Mouse (Mus musculus) megakaryocyte, embryonic 14.5 days (primary cell): ENCODE data around the gene Adarb1. TPM values are rescaled to one million over a fixed set of nuclear protein-coding genes. Genes with fewer than 3 reads are reported as not detected.

ENCODE experiments used
- H3K27me3 ChIP-seq: replicated peaks from 2 replicates; pipeline ENCODE3; 2012; ENCODE audit warnings: inconsistent platforms
- H3K36me3 ChIP-seq: replicated peaks from 2 replicates; pipeline ENCODE3; 2012; ENCODE audit warnings: low read length, inconsistent platforms, mixed read lengths
- H3K4me1 ChIP-seq: 2 replicates; pipeline ENCODE4 v1.6.1; 2012; ENCODE audit warnings: inconsistent platforms
- H3K4me3 ChIP-seq: replicated peaks from 2 replicates; pipeline ENCODE3; 2012; ENCODE audit warnings: moderate library complexity, mild to moderate bottlenecking, inconsistent platforms
- H3K9me3 ChIP-seq: 2 replicates; pipeline ENCODE4 v1.6.1; 2012; ENCODE audit warnings: inconsistent platforms
- FLI1 ChIP-seq: IDR thresholded peaks from 2 replicates; pipeline ENCODE4 v1.6.1; 2012; ENCODE audit warnings: low read length, inconsistent platforms, mixed read lengths
- GATA1 ChIP-seq: IDR thresholded peaks from 3 replicates; pipeline ENCODE4 v1.6.1; 2012; ENCODE audit warnings: mixed read lengths, low read length, inconsistent platforms, borderline replicate concordance
- polyA plus RNA-seq: library from polyadenylated mRNA; stranded (reverse); fragments of >175 nt; gene quantifications from 2 replicates; pipeline ENCODE4 v1.2.3, GENCODE M21; 2012; ENCODE audit warnings: low replicate concordance; ENCODE audit not compliant: insufficient read depth

Gene Adarb1
- polyA plus RNA-seq, 1 experiment, result 1.6 TPM

DNA sequence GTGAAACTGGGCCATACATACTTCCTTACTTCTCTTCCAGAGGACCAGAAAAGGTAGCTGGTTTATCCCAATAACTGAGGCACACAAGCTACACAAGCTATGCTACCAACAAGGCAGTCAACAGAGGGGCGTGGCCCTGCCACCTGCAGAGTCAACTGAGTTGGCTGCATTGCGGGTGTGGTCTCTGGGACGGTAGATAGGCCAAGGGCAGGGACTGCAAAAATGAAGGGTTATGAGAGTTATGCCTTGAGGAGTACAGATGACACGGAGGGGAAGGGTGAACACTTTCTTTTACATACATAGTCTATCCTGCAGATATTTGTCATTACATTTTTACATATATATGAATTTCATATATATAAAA is 117.2 kb downstream of the Adarb1 start:
- no peak overlapping the region for H3K4me3 ChIP-seq
- H3K4me1 ChIP-seq, result peaks cover 10% of the 10 kb centered on the region
- peaks cover 14% of the 10 kb centered on the region for H3K27me3 ChIP-seq
- peaks cover 44% of the 10 kb centered on the region for H3K36me3 ChIP-seq
- no peaks in the 10 kb centered on the region for H3K9me3 ChIP-seq
- no peak for TF ChIP-seq FLI1
- TF ChIP-seq GATA1, result no peak

DNA sequence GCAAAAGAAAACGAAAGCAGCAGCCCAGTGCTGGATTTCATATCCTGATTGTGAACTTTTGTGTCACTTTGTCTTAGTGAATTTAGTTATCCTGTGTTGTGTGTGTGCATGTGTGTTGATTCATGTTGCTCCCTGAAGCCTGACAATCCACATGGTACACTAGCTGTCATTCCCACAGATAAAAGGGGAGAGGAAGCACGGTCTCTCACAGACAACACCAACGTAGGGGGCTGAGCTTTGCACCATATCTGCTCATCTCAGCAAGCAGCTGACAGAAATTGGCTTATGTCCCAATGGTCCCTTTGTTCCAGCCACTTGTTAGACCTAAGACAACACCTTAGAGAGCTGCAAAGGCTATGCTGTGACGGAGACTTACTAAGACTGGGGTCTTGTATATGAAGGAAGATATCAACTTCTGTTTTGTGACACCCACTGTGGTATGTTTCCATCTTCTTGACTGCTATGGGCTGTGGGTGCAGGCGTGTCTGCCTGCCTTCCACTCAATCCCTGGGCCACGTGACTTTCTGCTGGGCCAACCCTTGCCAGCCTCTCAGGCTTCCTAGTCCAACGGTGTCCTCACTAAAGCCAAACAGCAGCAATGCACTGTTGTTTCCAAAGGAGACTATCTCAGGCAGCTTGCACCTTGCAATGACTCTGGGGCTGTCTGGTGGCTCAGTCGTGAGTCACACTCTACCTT is 117.7 kb downstream of the Adarb1 start:
- peaks cover 50% of the 10 kb centered on the region for H3K36me3 ChIP-seq
- TF ChIP-seq GATA1, result no peak
- no peak for TF ChIP-seq FLI1
- no peak overlapping the region for H3K4me3 ChIP-seq
- H3K27me3 ChIP-seq, result peaks cover 14% of the 10 kb centered on the region
- no peaks in the 10 kb centered on the region for H3K9me3 ChIP-seq
- peaks cover 15% of the 10 kb centered on the region for H3K4me1 ChIP-seq

GRCm38 (mm10) chr10:77299194-77299593 is 118.9 kb downstream of the Adarb1 start:
- H3K9me3 ChIP-seq, result no peaks in the 10 kb centered on the region
- H3K4me1 ChIP-seq, result peaks cover 15% of the 10 kb centered on the region
- peaks cover 20% of the 10 kb centered on the region for H3K27me3 ChIP-seq
- no peak overlapping the region for H3K4me3 ChIP-seq
- peaks cover 61% of the 10 kb centered on the region for H3K36me3 ChIP-seq
- TF ChIP-seq FLI1 (no peak), GATA1 (no peak)

DNA sequence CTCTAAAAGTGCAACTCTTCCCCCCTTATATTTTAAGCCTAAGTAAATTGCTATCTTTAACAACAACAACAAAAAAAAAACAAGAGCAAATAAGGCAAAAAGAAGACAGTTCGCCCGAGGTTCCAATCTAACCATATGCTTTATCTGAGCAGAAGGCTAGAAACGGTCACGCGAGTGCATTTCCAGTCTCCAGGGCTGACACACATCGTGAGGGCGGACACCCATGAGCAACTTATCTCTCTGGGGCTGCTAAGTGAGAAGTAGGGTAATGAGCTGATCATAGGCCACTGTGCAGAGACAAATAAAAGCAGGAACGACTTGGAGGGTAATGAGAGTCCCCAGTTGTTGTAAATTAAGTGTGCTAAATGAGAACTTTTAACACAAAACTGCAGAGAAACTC is 119.4 kb downstream of the Adarb1 start:
- peaks cover 15% of the 10 kb centered on the region for H3K4me1 ChIP-seq
- no peak overlapping the region for H3K4me3 ChIP-seq
- no peaks in the 10 kb centered on the region for H3K9me3 ChIP-seq
- peaks cover 18% of the 10 kb centered on the region for H3K27me3 ChIP-seq
- H3K36me3 ChIP-seq, result peaks cover 66% of the 10 kb centered on the region
- no peak for TF ChIP-seq GATA1
- no peak for TF ChIP-seq FLI1

DNA sequence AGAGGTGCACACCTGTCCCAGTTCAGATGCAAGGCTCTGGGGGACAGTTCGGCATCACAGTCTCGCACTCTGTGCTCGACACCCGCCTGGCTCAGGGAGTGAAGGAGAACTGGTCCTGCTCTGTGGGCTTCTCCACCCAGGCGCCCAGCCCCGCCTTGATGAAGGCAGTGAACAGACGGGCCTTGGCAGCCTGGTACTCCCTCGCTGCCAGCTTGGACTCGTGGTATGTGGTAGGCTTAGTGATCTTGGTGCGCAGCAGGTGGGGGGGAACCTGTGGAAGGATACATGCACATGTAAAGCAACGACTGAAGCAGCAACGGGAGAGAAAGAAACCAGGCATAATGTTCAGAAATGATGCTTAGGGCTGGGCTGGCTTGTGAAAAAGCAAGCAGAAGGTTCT is 123.4 kb downstream of the Adarb1 start:
- H3K4me3 ChIP-seq, result no peak overlapping the region

GRCm38 (mm10) chr10:77290624-77291366 is 127.3 kb downstream of the Adarb1 start:
- Histone ChIP-seq H3K9me3 (no peaks in the 10 kb centered on the region), H3K36me3 (peaks cover 31% of the 10 kb centered on the region), H3K4me1 (peaks cover 16% of the 10 kb centered on the region), H3K4me3 (peak overlapping the region; percentile 59), H3K27me3 (peaks cover 27% of the 10 kb centered on the region)
- TF ChIP-seq FLI1 (no peak), GATA1 (no peak)

More for the DNA sequence above, 123.4 kb downstream of the Adarb1 start:
- peaks cover 23% of the 10 kb centered on the region for H3K4me1 ChIP-seq
- peaks cover 26% of the 10 kb centered on the region for H3K27me3 ChIP-seq
- no peaks in the 10 kb centered on the region for H3K9me3 ChIP-seq
- H3K36me3 ChIP-seq, result peaks cover 50% of the 10 kb centered on the region
- no peak for TF ChIP-seq GATA1
- TF ChIP-seq FLI1, result no peak

DNA sequence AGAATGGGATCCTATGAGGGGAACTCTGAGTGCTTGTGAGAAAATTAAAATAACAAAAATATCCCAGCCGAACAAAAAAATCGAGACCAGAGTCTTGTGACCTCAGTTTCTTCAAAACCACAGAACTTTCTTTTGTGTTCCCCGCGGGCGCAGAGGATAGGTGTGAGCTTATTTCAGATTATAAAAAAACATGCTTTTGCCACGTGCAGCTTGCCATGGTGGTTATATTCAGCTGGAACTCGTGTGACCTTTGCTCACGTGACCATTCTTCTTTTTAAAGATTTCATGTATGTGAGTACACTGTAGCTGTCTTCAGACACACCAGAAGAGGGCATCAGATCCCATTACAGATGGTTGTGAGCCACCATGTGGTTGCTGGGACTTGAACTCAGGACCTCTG is 128.5 kb downstream of the Adarb1 start:
- Histone ChIP-seq H3K9me3 (no peaks in the 10 kb centered on the region), H3K4me1 (peaks cover 12% of the 10 kb centered on the region), H3K27me3 (peaks cover 22% of the 10 kb centered on the region), H3K36me3 (peaks cover 18% of the 10 kb centered on the region), H3K4me3 (no peak overlapping the region)
- TF ChIP-seq FLI1 (no peak), GATA1 (no peak)

DNA sequence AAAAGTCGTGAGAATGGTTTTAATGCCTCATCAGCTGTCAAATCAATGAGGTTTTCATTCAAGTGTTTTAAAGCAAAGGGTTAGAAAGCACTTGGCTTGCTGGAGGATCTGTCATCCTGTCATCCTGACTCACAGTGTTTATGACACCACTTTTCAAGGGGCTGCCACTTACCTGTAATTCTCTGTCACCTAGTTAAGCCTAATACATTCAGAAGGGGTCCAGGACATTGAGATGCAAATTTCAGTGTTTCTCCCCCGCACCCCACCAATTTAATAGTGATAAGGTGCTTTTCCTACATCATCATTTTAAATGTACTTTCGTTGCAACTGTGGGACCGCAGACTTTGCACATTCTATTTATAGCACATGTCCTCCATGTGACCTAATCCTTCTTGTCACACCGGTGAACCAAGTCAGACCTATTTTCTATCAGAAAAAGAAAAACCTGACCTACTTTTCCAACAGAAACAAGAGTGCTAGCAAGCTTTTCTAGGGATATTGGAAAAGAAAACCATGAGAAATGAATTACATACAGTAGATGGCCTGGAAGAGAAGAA is 129.4 kb downstream of the Adarb1 start:
- peaks cover 28% of the 10 kb centered on the region for H3K27me3 ChIP-seq
- H3K4me3 ChIP-seq, result no peak overlapping the region
- H3K9me3 ChIP-seq, result no peaks in the 10 kb centered on the region
- peaks cover 12% of the 10 kb centered on the region for H3K4me1 ChIP-seq
- no peak for TF ChIP-seq GATA1
- no peak for TF ChIP-seq FLI1
- H3K36me3 ChIP-seq, result peaks cover 12% of the 10 kb centered on the region

GRCm38 (mm10) chr10:77287626-77288025 is 130.4 kb downstream of the Adarb1 start:
- 0 out of 2 replicates have a peak, but pooled peaks cover under 1% of the 10 kb centered on the region for H3K9me3 ChIP-seq
- TF ChIP-seq GATA1 (no peak), FLI1 (no peak)
- peaks cover 16% of the 10 kb centered on the region for H3K4me1 ChIP-seq
- peaks cover 27% of the 10 kb centered on the region for H3K27me3 ChIP-seq
- H3K36me3 ChIP-seq, result peaks cover 2% of the 10 kb centered on the region
- no peak overlapping the region for H3K4me3 ChIP-seq

DNA sequence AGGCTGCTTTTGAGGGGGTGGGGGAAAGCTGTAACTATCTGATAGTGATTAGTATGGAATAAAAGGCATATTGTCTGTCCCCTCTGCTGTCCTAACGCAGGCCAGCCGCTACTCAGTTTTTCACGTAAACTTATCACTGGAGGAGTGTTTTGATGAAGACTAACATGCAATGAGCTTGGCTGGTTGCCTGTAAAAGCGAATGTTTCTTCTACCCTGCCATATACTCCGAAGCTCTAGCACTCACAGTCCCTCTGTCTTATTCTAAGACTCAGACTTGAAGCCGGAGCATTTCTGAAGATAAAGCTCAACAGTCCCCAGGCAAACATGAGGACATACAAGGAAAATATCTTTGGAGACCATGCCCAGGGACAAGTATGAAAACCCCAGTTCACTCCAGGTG is 133.2 kb downstream of the Adarb1 start:
- TF ChIP-seq GATA1 (no peak), FLI1 (no peak)
- no peaks in the 10 kb centered on the region for H3K36me3 ChIP-seq
- peaks cover 37% of the 10 kb centered on the region for H3K27me3 ChIP-seq
- H3K4me3 ChIP-seq, result no peak overlapping the region
- peaks cover 9% of the 10 kb centered on the region for H3K4me1 ChIP-seq
- peaks cover 5% of the 10 kb centered on the region; the same call in 1 of the 2 replicates for H3K9me3 ChIP-seq
